Mouse (Mus musculus): ENCODE measurements at regions not wholly inside any gene's neighbourhood (a gene's known extent, or its start where the extent isn't known, plus 50 kb on each side); places are given as distances from the start of the nearest gene placed in this dataset.

DNA sequence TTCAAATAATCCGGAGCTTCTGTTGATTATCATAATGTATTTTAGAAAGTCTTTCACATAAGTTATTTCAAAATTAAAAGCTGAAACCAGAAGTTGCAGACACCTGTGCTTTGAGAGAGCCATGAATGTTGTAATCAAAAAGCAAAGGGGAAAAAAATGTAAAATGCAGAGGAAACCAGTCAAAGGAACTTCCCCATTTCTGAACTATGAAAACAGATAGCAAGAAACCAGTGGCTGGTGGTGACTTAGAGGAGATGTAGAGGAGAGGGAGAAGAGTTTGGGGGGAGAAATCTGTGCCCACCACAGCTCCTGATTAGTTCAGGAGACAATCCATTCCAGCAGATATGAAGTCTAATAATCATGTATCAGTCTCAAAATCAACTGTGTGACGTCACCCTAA, 360.3 kb upstream of the Gcfc2 start:
- no peak for DNase-seq (ENCODE audit: extremely low spot score in 1 of 2, low spot score in 1 of 2)

DNA sequence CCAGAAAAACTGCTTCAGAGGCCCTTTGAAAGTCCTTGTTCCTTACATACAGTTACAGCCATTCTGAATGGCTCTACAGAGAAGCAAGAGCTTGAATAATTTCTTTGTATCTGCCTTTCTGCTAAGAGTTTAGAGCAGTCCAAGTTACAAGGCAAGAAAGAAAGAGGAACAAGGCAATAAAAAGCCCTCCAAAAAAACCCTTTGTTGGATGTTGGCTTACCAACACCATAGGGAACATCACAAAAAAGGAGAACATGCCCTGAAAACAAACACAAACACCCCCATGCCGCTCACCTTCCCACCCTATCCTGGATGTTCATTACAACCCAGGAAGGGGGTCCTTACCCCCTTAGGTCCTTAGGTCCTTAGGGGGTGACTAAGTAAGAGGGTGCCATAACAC, 359.2 kb upstream of the Gcfc2 start:
- DNase-seq (ENCODE audit: extremely low spot score in 1 of 2, low spot score in 1 of 2), result no peak

DNA sequence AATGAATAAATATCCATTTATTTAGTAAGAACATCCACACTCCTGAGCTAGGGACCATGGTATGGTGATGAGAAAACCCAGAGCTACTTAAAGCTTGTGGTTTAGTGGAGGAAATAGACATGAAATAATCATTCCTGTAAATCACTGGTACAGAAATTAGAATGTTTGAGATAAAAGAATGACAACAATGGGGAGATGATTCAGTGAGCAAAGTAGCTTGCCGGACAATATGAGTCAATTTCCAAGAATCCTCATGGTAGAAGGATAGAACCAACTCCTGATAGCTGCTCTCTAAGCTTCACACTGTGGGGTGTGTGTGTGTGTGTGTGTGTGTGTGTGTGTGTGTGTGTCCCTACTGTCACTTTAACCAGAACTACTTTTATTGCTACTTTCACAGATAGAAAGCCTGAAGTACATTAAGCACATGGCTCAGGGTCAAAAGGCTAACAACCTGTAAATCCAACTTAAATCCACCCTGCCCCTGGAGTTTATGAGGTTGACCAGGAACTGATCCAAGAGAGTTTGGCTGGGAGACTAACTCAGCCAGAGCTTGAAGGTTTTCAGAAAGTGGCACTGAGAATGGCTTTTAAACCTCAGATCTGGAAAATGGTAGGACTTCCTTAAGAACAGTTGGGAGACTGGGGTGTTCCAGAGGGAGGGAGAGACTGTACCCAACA, 336.9 kb upstream of the Gcfc2 start:
- no peak for DNase-seq (ENCODE audit: extremely low spot score in 1 of 2, low spot score in 1 of 2)

DNA sequence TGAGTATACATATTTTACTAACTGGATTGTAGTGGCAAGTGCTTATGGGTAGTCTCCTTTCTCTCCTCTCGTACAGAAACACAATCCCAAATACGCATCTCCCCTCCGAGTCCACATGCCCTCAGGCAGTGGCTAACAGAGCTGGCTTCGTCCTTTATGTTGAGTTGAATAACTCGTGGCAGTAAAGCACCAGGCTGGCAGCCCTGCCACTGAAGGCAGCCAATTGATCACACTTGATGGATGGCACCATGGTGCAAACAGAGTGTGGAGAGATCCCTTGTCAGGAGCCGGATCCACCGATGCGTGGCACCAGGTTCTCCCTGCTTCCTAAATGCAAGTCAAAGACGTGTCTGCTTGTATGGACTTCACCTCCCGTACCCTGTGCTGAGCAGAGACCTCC, 333.7 kb upstream of the Gcfc2 start:
- peak in 1 of 2 experiments; percentile 17 for DNase-seq (ENCODE audit: extremely low spot score in 1 of 2, low spot score in 1 of 2)

DNA sequence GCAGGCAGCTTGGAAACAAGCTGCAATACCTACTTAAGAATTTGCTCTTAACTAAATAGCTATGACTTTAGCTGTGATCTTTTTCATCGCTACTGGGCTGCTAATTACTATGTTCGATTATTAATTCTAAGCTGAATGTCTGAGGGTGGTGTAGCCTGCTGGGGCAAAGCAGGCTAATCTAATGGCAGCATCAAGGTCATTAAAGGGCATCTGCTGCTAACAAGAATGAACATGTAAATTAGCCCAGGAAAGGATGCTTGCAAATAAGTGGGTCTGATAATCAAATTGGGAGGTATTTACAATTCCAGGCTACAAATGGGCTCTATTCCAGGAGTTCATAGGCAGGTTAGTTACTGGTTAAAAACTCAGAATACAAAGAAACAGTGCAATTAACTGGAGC, 327.5 kb upstream of the Gcfc2 start:
- DNase-seq (ENCODE audit: extremely low spot score in 1 of 2, low spot score in 1 of 2), result no peak

DNA sequence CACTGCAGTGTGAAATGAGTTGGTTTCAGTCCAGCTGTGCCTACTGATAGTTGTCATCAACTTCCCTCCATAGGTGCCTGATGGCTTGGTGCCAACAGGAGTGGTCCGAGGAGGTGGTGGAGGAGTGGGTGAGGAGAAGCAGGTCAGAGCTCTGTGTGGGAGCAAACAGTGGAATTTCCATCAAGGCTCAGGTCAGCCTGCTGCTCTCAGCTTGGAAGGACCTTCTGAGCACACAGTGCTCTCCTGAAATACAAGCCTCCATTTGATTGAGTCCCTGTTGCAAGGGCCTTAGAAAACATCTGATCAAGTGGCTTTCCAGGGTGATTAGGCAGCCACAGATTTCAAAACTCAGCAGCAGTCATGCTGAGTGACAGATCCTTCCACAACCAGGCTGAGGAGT, 314.8 kb upstream of the Gcfc2 start:
- no peak for DNase-seq (ENCODE audit: extremely low spot score in 1 of 2, low spot score in 1 of 2)

DNA sequence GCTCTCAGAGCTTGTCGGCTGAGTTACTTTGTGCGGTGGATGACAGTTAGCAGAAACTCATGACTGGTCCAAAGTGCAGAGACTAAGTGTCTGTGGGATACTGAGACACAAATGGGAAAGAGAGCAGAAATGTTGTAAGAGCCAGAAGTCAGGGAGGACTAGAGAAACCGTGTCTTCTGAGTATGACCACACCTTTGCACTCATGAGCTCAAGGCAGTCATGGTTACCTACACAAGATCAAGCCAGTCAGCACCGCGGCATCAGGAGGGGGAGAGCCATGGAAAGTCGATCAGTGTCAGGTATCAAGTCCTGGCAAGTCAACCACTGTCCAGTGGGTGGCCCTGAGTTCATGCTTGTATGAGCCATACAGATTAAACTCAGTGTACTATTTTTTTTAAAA, 311.5 kb upstream of the Gcfc2 start:
- no peak for DNase-seq (ENCODE audit: extremely low spot score in 1 of 2, low spot score in 1 of 2)

DNA sequence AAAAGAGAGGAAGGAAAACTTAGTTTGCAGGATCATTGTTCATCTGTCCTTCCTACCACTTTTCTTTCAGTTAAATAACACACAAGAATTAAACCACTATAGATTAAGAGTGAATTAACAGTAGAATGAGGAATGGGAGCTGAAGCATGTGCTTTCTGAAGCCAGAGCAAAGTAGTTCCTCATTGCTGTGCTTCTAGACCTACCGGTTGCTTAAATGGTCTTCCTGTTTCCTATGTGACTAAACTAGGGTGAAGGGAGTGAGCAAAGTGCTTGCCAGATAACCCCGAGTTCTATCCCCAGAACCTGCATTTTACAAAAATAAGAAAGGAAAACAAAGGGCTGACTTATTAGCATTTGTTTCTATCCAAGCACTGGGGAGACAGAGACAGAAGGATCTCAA, 305.5 kb upstream of the Gcfc2 start:
- no peak for DNase-seq (ENCODE audit: extremely low spot score in 1 of 2, low spot score in 1 of 2)

DNA sequence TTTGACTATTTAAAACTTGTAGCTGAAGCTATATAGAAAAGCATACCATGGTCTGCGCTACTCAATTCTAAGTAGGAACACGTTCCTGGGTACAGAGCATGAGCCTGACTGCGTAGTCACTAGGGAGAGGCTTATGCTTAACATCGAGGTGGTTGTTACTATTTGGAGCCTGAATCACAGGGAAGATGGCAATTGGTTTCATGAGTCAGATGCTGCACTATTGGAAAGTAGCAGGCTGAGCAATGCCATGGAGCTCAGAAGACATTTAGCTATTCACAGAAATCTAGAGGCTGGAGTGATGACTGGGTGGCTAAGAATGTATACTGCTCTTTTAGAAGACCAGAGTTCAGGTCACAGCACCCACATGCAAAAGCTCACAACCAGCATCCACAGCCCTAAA, 302.4 kb upstream of the Gcfc2 start:
- DNase-seq (ENCODE audit: extremely low spot score in 1 of 2, low spot score in 1 of 2), result no peak

DNA sequence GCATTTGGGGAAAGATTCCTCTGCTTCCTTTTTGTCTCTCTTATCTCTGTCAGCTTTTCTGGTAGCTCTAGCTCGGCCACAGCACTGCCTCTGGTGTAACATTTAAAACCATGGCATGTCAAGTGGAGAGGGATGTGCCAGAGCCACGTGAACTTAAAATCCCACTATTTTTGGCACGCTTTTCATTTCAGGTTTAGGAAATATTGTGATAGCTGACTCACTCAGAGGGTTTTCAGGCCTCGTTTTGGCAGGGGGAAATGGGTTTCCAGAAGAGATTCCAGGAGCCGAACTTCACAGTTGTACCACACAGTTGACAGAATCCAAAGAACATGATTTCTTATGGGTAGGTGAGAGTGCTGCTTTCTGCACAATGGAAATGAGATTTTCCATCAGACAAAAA, 300.8 kb upstream of the Gcfc2 start:
- DNase-seq (ENCODE audit: extremely low spot score in 1 of 2, low spot score in 1 of 2), result no peak

DNA sequence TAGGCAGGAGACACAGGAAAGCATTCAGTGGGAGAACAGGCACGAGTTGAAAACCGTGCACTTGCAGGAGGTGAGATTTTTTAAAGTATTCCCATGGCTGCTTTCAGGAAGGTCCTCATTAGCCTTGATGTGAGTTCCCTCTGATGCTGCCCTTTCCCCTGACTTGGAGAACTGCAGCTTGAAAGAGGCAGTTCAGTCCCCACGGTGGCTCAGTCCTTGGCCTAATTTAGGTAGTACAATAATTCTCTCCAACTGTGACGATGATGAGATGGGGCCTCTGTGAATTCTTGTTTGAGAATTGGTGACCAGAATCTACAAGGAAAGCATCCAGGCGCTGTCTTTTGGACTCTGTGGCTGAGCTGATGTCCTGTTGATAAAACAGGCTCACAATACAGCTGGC, 298.5 kb upstream of the Gcfc2 start:
- DNase-seq (ENCODE audit: extremely low spot score in 1 of 2, low spot score in 1 of 2), result no peak

DNA sequence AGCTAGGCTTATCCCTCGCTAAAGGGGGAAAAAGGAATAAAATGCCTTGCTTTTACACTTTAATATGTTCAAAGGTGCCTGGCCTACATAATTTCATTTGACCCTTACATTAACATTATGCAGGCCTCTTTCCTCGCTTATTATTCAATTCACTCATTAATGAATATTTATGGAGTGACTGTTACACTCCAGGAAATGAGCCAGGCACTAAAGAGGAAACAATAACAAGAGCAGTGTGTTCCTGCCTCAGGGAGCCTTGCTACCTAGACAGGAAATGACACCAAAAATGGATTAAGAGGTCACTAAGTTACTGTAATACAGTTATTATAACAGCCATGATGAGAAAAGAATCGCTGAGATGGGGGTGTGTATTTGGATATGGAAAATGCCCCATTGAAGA, 289.9 kb upstream of the Gcfc2 start:
- DNase-seq (ENCODE audit: extremely low spot score in 1 of 2, low spot score in 1 of 2), result no peak

DNA sequence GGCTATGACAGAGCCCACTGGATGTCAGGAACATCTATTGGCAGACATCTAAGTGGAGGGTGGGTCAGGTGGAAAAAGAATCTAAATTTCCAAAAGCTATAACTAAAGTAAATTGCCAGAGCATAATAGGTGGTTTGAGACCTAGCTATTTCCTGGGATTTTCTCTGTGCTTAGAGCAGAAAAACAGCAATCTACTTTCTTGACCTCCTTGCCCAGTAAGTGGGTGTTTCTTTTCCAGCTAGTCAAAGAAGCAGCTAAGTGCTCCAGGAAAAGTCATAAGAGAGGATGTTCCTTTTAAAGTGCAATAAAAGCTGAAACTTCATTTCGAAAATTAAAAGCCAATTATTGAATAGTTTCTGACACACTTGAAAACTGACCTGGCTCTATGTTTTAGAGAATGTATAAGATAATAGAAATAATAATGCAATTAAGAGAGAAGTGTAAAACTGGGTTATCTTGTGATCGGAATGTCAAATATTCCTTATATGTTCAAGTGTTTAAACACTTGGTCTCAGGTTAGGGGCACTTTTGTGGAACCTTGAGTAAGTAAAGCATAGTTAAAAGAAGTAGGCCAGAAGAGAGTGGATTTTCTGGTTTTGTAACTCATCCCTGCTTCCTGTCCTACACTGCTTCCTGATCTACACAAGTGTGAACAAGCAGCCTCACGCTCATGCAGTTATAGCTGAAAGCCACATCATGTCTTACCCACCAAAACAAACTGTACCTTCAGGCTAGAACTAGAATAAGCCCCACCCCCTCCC, 275.7 kb upstream of the Gcfc2 start:
- no peak for DNase-seq (ENCODE audit: extremely low spot score in 1 of 2, low spot score in 1 of 2)

DNA sequence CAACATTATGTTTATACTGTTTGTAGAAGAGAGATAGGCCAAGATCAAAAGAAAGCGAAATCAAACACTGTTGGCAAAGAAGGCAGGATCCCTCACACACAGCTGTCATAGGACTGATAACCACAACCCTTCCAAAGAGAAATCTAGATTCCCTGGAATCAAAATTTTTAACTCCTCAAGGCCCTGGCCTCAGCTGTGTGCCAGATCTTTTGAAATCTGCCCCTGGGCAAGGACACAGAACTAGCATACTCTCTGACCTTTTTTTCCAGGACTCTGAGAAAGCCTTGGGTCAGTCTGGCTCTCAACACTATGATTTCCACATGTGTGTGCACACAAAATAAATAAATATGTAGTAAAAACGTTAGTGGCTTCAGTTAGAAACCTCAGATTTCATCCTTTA, 271.6 kb upstream of the Gcfc2 start:
- DNase-seq (ENCODE audit: extremely low spot score in 1 of 2, low spot score in 1 of 2), result no peak

DNA sequence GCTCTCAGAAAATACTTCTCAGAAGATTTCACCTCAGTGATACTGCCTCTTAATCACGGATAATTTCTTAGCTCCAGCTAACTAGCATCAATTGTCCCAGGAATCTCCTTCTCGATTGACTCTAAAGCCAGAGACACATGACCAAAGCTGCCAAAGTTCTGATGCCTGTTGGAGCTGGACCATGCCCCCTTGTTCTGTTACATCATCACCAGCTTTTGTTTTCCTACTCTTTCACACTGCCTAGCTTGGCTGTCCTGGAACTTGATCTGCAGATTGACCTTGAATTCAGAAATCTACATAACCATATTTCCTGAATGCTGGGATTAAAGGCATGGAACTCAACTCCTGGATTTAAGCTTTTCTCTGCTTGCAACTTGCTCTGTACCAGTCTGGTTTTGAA, 268.3 kb upstream of the Gcfc2 start:
- no peak for DNase-seq (ENCODE audit: extremely low spot score in 1 of 2, low spot score in 1 of 2)

DNA sequence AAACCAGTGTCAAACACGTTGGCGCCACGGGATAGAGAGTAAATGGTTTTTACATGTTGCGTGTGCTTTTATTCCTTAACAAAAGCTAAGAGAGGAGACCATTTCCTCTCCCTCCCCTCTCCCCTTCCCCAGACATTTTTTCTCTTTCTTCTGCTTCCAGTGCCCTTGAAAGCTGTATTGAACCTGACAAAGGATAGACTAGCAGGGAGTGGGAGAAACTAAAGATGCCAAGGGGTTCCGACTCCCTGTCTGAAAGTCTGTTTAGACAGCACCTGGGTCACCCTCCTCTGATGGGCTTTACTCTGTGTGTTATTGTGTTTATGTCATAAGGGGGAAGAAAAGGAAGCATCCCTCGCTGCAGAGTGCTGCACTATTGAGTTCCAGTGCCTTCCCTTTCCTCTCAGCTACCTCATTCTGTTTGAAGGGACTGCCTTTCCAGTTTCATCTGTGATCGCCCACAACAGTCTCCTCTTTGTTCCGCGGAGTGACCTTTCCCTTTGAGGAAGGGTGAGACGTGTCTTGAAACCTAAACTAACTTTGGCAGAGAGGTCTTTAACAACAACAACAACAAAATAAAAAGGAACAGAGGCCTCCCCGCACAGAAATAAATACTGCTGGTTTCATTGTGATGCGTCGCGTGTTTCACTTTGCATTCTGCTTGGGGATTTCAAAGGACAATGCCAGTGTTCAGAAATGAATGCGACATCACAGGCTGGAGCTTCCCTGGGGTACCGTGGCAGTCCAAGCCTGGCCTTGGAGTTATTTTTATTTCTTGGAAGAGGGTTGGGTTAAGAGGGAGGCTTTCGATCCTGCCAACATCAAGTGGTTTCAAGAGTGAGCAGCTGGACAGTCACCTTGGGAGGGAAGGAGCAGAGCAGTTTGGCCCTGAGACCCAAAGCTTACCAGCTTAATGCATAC, 262.7 kb upstream of the Gcfc2 start:
- peak in 1 of 2 experiments; percentile 12 for DNase-seq (ENCODE audit: extremely low spot score in 1 of 2, low spot score in 1 of 2)

DNA sequence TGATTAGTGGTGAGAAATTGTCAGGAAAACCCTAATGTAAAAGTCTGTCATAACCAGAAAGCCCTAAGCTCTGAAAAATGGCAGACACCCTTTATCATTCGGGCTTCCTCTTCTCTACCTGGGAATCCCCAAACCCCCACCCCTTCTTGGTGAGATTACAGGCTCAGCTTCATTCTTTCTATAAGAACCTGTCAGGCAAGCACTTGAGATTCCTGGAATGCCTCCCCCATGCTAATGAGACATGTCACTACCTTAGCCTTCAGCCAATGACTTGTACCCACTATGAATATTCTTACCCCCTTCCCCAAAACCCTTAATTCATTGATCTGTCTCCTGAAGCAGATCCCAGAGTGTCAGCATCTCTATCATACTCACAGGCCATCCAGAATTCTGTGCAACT, 254.5 kb upstream of the Gcfc2 start:
- DNase-seq (ENCODE audit: extremely low spot score in 1 of 2, low spot score in 1 of 2), result no peak

DNA sequence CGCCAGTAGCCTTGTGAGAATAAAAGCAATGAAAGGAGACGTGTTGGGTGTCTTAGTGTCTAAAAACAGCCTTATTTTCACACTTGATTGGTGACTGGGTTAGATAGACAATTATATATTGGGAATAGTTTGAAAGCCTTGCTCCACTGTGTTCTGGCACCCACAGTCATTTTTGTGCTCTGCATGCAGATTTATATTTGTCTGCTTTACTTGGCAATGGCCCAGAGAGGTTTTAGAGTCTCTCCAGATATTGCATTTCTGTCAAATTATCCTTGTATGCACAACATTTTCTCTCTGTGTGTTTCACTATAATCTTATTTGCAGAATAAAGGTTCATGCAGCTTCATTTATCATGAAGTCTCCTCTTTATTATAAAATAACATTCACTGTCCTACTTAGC, 250.2 kb upstream of the Gcfc2 start:
- DNase-seq (ENCODE audit: extremely low spot score in 1 of 2, low spot score in 1 of 2), result no peak

DNA sequence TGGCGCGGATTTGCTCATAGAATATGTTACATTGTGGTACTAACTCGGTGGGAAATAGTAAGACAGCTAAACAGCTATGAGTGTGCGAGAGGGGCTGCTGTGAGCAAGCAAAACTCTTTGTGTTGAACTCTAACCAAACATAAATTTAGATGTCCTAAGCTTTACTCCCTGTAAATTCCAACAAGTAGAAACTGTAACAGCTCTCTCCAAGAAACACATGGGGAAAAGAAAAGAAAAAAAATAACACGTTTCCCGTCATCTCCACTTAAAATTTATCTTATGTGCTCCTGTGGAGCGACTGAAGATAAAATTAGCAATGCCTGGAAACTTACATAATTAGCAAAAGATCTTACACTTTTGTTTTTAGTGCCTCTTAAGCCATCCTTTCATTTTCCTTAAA, 226.2 kb upstream of the Gcfc2 start:
- no peak for DNase-seq (ENCODE audit: extremely low spot score in 1 of 2, low spot score in 1 of 2)

DNA sequence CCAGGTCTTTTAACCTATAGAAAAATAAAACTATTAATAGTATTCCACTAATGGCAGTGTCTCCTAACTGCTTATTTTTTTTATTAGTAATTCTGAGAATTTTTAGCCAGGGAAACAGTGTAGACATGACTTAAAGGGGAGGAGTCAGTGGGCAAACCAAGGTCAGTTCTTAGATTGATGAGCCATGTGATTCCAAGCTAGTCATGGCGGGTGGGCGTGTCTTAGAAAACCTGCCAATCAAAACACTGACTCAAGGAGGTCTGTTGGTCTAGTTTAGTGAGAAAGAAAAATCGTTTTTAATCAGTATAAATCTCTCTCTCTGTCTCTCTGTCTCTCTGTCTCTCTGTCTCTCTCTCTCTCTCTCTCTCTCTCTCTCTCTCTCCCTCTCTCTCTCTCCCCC, 225.3 kb upstream of the Gcfc2 start:
- DNase-seq (ENCODE audit: extremely low spot score in 1 of 2, low spot score in 1 of 2), result no peak

DNA sequence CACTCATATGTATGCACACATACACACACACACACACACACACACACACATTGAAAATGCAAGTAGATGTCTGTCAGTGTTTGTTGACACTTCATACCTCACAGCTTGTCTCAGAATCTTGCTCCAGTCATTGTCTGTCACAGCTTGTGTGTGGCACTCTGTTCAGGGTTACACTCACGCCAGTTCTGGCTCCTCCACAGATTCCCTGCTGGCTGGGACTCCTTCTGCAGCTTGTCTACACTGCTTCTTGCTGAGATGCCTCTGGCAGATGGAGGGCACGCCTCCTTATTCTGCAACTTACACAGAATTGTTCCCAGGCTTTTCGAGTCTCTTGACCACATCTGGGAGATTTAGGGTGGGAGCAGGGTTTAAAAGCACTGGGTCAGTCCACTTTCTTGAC, 208.6 kb upstream of the Gcfc2 start:
- DNase-seq (ENCODE audit: extremely low spot score in 1 of 2, low spot score in 1 of 2), result no peak
